Mouse (Mus musculus): ENCODE measurements around the gene Gm17604.
A peak's percentile ranks its signal among the peaks of the same experiment; 100 is the strongest.

Gene Gm17604

GRCm38 (mm10) chrX:165004779-165005324, at the start of gene Gm17604:
Gene Gm17604 (minus strand): TSS chrX:165004829.
- no peak for DNase-seq (ENCODE audit: low read depth)

GRCm38 (mm10) chrX:165049929-165050328, 45.3 kb upstream of the Gm17604 start:
- no peak for DNase-seq (ENCODE audit: low read depth)

GRCm38 (mm10) chrX:165003141-165003540, 1.5 kb downstream of the Gm17604 start:
- DNase-seq (ENCODE audit: low read depth) = no peak

GRCm38 (mm10) chrX:164980193-164980775, 24.3 kb downstream of the Gm17604 start, which contains the start of the genes Mospd2 and Fancb:
Gene Mospd2 (minus strand): TSS chrX:164980375.
Gene Fancb (plus strand): TSS chrX:164980592.
- DNase-seq (ENCODE audit: low read depth) = peak; percentile 89

- no peak for DNase-seq (ENCODE audit: low read depth)
Measured at GRCm38 (mm10) chrX:164978866-164979265, 25.8 kb downstream of the Gm17604 start.

GRCm38 (mm10) chrX:164971206-164971605, 33.4 kb downstream of the Gm17604 start:
- DNase-seq (ENCODE audit: low read depth) = no peak

- no peak for DNase-seq (ENCODE audit: low read depth)
Measured at GRCm38 (mm10) chrX:164965750-164966448, 38.7 kb downstream of the Gm17604 start.

Measured in induced T-regulatory cell, adult 2 months (primary cell).